Mouse (Mus musculus) MEL (cell line): ENCODE measurements around the gene Serpinb9. TPM values are rescaled to one million over a fixed set of nuclear protein-coding genes. Genes with fewer than 3 reads are reported as not detected.
A peak's percentile ranks its signal among the peaks of the same experiment; 100 is the strongest.

Experiments
- DNase-seq: peaks from one replicate; pipeline ENCODE4 v3.0.0; 2011; ENCODE audit warnings: low read depth, low spot score
- H3K27ac ChIP-seq: 2 replicates; pipeline ENCODE4 v1.5.1; 2012; ENCODE audit warnings: low read depth, mild to moderate bottlenecking, control low read depth, low read length, moderate library complexity; ENCODE audit not compliant: control insufficient read depth
- H3K27me3 ChIP-seq, 2 experiments: fragments of 150-350 bp in 1 of 2; sonication (generic) in 1 of 2; 2 replicates each; pipeline ENCODE4 v1.6.1; 2012; ENCODE audit warnings: low read length in 2 of 2, mild to moderate bottlenecking in 2 of 2, improper control_type of control experiment in 1 of 2, moderate library complexity in 1 of 2; ENCODE audit not compliant: insufficient read depth in 2 of 2, control insufficient read depth in 1 of 2
- H3K36me3 ChIP-seq, 2 experiments: 2 replicates each; pipeline ENCODE4 v1.6.1; 2012 to 2014; ENCODE audit warnings: low read length in 2 of 2, improper control_type of control experiment in 1 of 2, inconsistent platforms in 1 of 2, mild to moderate bottlenecking in 1 of 2; ENCODE audit not compliant: insufficient read depth in 2 of 2, control insufficient read depth in 1 of 2
- H3K4me1 ChIP-seq, 2 experiments: fragments of 150-350 bp in 1 of 2; sonication (generic) in 1 of 2; 2 replicates each; pipeline ENCODE4 v1.6.1; 2012; ENCODE audit warnings: low read length in 2 of 2, improper control_type of control experiment in 1 of 2, mild to moderate bottlenecking in 1 of 2; ENCODE audit not compliant: insufficient read depth in 2 of 2, control insufficient read depth in 1 of 2
- H3K4me3 ChIP-seq, 2 experiments: fragments of 150-350 bp in 1 of 2; sonication (generic) in 1 of 2; 2 replicates each; pipeline ENCODE4 v1.5.1; 2012; ENCODE audit warnings: low read depth in 2 of 2, low read length in 2 of 2, mild to moderate bottlenecking in 2 of 2, moderate library complexity in 2 of 2, control low read depth in 1 of 2, improper control_type of control experiment in 1 of 2; ENCODE audit not compliant: control insufficient read depth in 1 of 2, insufficient read depth in 1 of 2
- H3K79me2 ChIP-seq: 2 replicates; pipeline ENCODE4 v1.6.1; 2012; ENCODE audit warnings: mild to moderate bottlenecking, low read length, moderate library complexity; ENCODE audit not compliant: control insufficient read depth, poor library complexity, insufficient read depth
- H3K9ac ChIP-seq: 2 replicates; pipeline ENCODE4 v1.6.1; 2012; ENCODE audit warnings: low read depth, mild to moderate bottlenecking, control low read depth, low read length, moderate library complexity; ENCODE audit not compliant: control insufficient read depth, poor library complexity, severe bottlenecking
- H3K9me3 ChIP-seq: fragments of 150-350 bp; sonication (generic); replicated peaks from 2 replicates; pipeline ENCODE4 v1.6.1; 2012; ENCODE audit warnings: mild to moderate bottlenecking, low read length, improper control_type of control experiment, moderate library complexity; ENCODE audit not compliant: insufficient read depth
- BHLHE40 ChIP-seq: IDR thresholded peaks from 2 replicates; pipeline ENCODE4 v1.6.1; 2012; ENCODE audit warnings: low read depth, mild to moderate bottlenecking, inconsistent platforms, low read length, improper control_type of control experiment, borderline replicate concordance
- CHD2 ChIP-seq: IDR thresholded peaks from 2 replicates; pipeline ENCODE4 v1.6.1; 2011; ENCODE audit warnings: low read length, improper control_type of control experiment
- E2F4 ChIP-seq: IDR thresholded peaks from 2 replicates; pipeline ENCODE4 v1.6.1; 2011; ENCODE audit warnings: low read depth, low read length, improper control_type of control experiment, borderline replicate concordance
- ETS1 ChIP-seq: IDR thresholded peaks from 2 replicates; pipeline ENCODE4 v1.6.1; 2012; ENCODE audit warnings: low read depth, mild to moderate bottlenecking, inconsistent platforms, low read length, improper control_type of control experiment, moderate library complexity
- GABPA ChIP-seq: IDR thresholded peaks from 2 replicates; pipeline ENCODE4 v1.6.1; 2012; ENCODE audit warnings: low read depth, mild to moderate bottlenecking, inconsistent platforms, low read length, improper control_type of control experiment, moderate library complexity
- HCFC1 ChIP-seq: IDR thresholded peaks from 2 replicates; pipeline ENCODE4 v1.6.1; 2012; ENCODE audit warnings: low read depth, mild to moderate bottlenecking, inconsistent platforms, low read length, improper control_type of control experiment, moderate library complexity
- JUND ChIP-seq: IDR thresholded peaks from 2 replicates; pipeline ENCODE4 v1.6.1; 2011; ENCODE audit warnings: low read depth, mild to moderate bottlenecking, improper control_type of control experiment, low read length
- KAT2A ChIP-seq: conservative IDR thresholded peaks from 2 replicates; pipeline ENCODE4 v1.6.1; 2012; ENCODE audit warnings: low read depth, low read length, improper control_type of control experiment, inconsistent platforms
- MAFK ChIP-seq: IDR thresholded peaks from 2 replicates; pipeline ENCODE4 v1.6.1; 2011; ENCODE audit warnings: low read depth, mild to moderate bottlenecking, low read length, improper control_type of control experiment, borderline replicate concordance
- MAX ChIP-seq: IDR thresholded peaks from 2 replicates; pipeline ENCODE4 v1.6.1; 2011; ENCODE audit warnings: low read length, improper control_type of control experiment
- MEF2A ChIP-seq: IDR thresholded peaks from 2 replicates; pipeline ENCODE4 v1.6.1; 2014; ENCODE audit warnings: low read depth, mild to moderate bottlenecking, inconsistent platforms, low read length, improper control_type of control experiment; ENCODE audit not compliant: poor library complexity, insufficient replicate concordance, severe bottlenecking; ENCODE audit errors: extremely low read depth
- MXI1 ChIP-seq: IDR thresholded peaks from 2 replicates; pipeline ENCODE4 v1.6.1; 2011; ENCODE audit warnings: mild to moderate bottlenecking, low read depth, low read length, improper control_type of control experiment
- MYB ChIP-seq: IDR thresholded peaks from 2 replicates; pipeline ENCODE4 v1.6.1; 2011; ENCODE audit warnings: mild to moderate bottlenecking, low read depth, low read length, improper control_type of control experiment
- NELFE ChIP-seq: IDR thresholded peaks from 2 replicates; pipeline ENCODE4 v1.6.1; 2011; ENCODE audit warnings: low read depth, low read length, improper control_type of control experiment
- NRF1 ChIP-seq: IDR thresholded peaks from 2 replicates; pipeline ENCODE4 v1.6.1; 2014; ENCODE audit warnings: low read depth, mild to moderate bottlenecking, inconsistent platforms, low read length, improper control_type of control experiment, moderate library complexity; ENCODE audit not compliant: poor library complexity, insufficient read depth, severe bottlenecking
- POLR2AphosphoS2 ChIP-seq: IDR thresholded peaks from 2 replicates; pipeline ENCODE4 v1.6.1; 2011; ENCODE audit warnings: low read length, improper control_type of control experiment
- POLR2AphosphoS5 ChIP-seq: IDR thresholded peaks from 2 replicates; pipeline ENCODE4 v1.6.1; 2012; ENCODE audit warnings: low read depth, borderline replicate concordance, mild to moderate bottlenecking, inconsistent platforms, low read length, moderate library complexity, mixed read lengths
- RAD21 ChIP-seq: IDR thresholded peaks from 2 replicates; pipeline ENCODE4 v1.6.1; 2011; ENCODE audit warnings: mild to moderate bottlenecking, low read depth, low read length, improper control_type of control experiment
- SMC3 ChIP-seq: IDR thresholded peaks from 2 replicates; pipeline ENCODE4 v1.6.1; 2011; ENCODE audit warnings: low read depth, low read length, improper control_type of control experiment
- TAL1 ChIP-seq: IDR thresholded peaks from 2 replicates; pipeline ENCODE4 v1.6.1; 2012; ENCODE audit warnings: mild to moderate bottlenecking, inconsistent platforms, low read length, moderate library complexity, mixed read lengths
- TBP ChIP-seq: IDR thresholded peaks from 2 replicates; pipeline ENCODE4 v1.8.0; 2011; ENCODE audit warnings: low read depth, low read length, improper control_type of control experiment
- UBTF ChIP-seq: IDR thresholded peaks from 2 replicates; pipeline ENCODE4 v1.6.1; 2012; ENCODE audit warnings: low read depth, mild to moderate bottlenecking, inconsistent platforms, low read length, improper control_type of control experiment, moderate library complexity, borderline replicate concordance; ENCODE audit not compliant: insufficient read depth
- USF1 ChIP-seq: IDR thresholded peaks from 2 replicates; pipeline ENCODE4 v1.6.1; 2014; ENCODE audit warnings: low read depth, mild to moderate bottlenecking, inconsistent platforms, low read length, improper control_type of control experiment, moderate library complexity
- USF2 ChIP-seq, 2 experiments: IDR thresholded peaks; 2 replicates each; pipeline ENCODE4 v1.6.1; 2011 to 2012; ENCODE audit warnings: improper control_type of control experiment in 2 of 2, low read length in 2 of 2, borderline replicate concordance in 1 of 2, inconsistent platforms in 1 of 2, low read depth in 1 of 2, mild to moderate bottlenecking in 1 of 2; ENCODE audit not compliant: insufficient read depth in 1 of 2
- ZKSCAN1 ChIP-seq: IDR thresholded peaks from 2 replicates; pipeline ENCODE4 v1.6.1; 2012; ENCODE audit warnings: low read depth, mild to moderate bottlenecking, inconsistent platforms, low read length, improper control_type of control experiment, moderate library complexity
- ZNF384 ChIP-seq: IDR thresholded peaks from 2 replicates; pipeline ENCODE4 v1.6.1; 2012; ENCODE audit warnings: low read depth, mild to moderate bottlenecking, inconsistent platforms, low read length, improper control_type of control experiment
- polyA plus RNA-seq, 2 experiments: library from polyadenylated mRNA; stranded (reverse) in 1 of 2; unstranded in 1 of 2; fragments of >175 nt in 1 of 2; fragments of >200 nt in 1 of 2; gene quantifications; 2 replicates each; pipeline versions ENCODE4 v1.2.1 to v1.2.4; 2012; ENCODE audit warnings: low replicate concordance in 2 of 2, low read depth in 1 of 2; ENCODE audit not compliant: insufficient read length in 2 of 2, insufficient read depth in 1 of 2, missing spikeins in 1 of 2
- total RNA-seq: library from RNA; depleted of rRNA; stranded (reverse); fragments of 300-350 nt; gene quantifications from 2 replicates; pipeline ENCODE4 v1.2.3, GENCODE M21; 2012

Serpinb9 gene
- total and polyA plus RNA-seq, 3 experiments, result 1.6 to 2.9 TPM; not detected in 1

- TF ChIP-seq MAX (no peak), USF2 (IDR thresholded peaks at IDR 0.05; ENCODE audit: borderline replicate concordance in 1 of 2, insufficient read depth in 1 of 2, low read depth in 1 of 2, low read length in 2 of 2) (no peak), SMC3 (no peak), TAL1 (no peak), RAD21 (no peak), KAT2A (no peak), UBTF (no peak), CHD2 (no peak)
Observed at GRCm38 (mm10) chr13:33027244-33027643, 24.2 kb downstream of the Serpinb9 start, which contains the start of gene Serpinb9b (continued).

- Histone ChIP-seq H3K9ac (no peak overlapping the region), H3K4me1 (peaks cover 9 to 24% of the 10 kb centered on the region in 2 experiments), H3K79me2 (no peaks in the 10 kb centered on the region), H3K4me3 (no peak overlapping the region), H3K9me3 (no peaks in the 10 kb centered on the region), H3K36me3 (peaks cover 0 to 17% of the 10 kb centered on the region in 2 experiments; a peak in 2 of 4 replicates), H3K27ac (no peak overlapping the region), H3K27me3 (no peaks in the 10 kb centered on the region)
- no peak for TF ChIP-seq BHLHE40
- TF ChIP-seq RAD21, result no peak
- no peak for TF ChIP-seq TBP
- TF ChIP-seq NRF1, result no peak
- TF ChIP-seq GABPA, result no peak
- no peak for TF ChIP-seq MYB
- no peak for TF ChIP-seq POLR2AphosphoS5
- TF ChIP-seq MAX, result no peak
- TF ChIP-seq ZKSCAN1, result no peak
- peak; percentile 26 for DNase-seq
Observed at GRCm38 (mm10) chr13:33028146-33028545, 25.1 kb downstream of the Serpinb9 start.

GRCm38 (mm10) chr13:33028550-33028949 is 25.5 kb downstream of the Serpinb9 start:
- no peak overlapping the region for H3K4me3 ChIP-seq
- no peak for TF ChIP-seq UBTF
- no peak for TF ChIP-seq CHD2
- TF ChIP-seq RAD21, result no peak
- no peak for TF ChIP-seq SMC3
- no peak for TF ChIP-seq TBP
- no peak for TF ChIP-seq USF2 (IDR thresholded peaks at IDR 0.05; ENCODE audit: borderline replicate concordance in 1 of 2, insufficient read depth in 1 of 2, low read depth in 1 of 2, low read length in 2 of 2)
- TF ChIP-seq NELFE, result no peak
- no peak for TF ChIP-seq MYB
- TF ChIP-seq HCFC1, result no peak
- TF ChIP-seq ZNF384, result no peak
- no peak for TF ChIP-seq USF1
- TF ChIP-seq ETS1, result no peak
- TF ChIP-seq TAL1, result no peak
- no peak for TF ChIP-seq MEF2A
- no peak for TF ChIP-seq NRF1
- no peak for TF ChIP-seq JUND
- TF ChIP-seq MXI1, result no peak
- TF ChIP-seq POLR2AphosphoS2, result no peak
- no peak for TF ChIP-seq MAFK
- no peak for TF ChIP-seq E2F4
- TF ChIP-seq, all 39 proteins: peak for 0
- Histone ChIP-seq H3K9ac (no peak overlapping the region), H3K36me3 (peaks cover 0 to 17% of the 10 kb centered on the region in 2 experiments; a peak in 2 of 4 replicates), H3K27ac (no peak overlapping the region), H3K9me3 (no peaks in the 10 kb centered on the region), H3K79me2 (no peaks in the 10 kb centered on the region), H3K27me3 (no peaks in the 10 kb centered on the region), H3K4me1 (peaks cover 9 to 24% of the 10 kb centered on the region in 2 experiments)
- peak; percentile 23 for DNase-seq
